Mouse (Mus musculus): ENCODE results near the gene Cdc34.

DNA sequence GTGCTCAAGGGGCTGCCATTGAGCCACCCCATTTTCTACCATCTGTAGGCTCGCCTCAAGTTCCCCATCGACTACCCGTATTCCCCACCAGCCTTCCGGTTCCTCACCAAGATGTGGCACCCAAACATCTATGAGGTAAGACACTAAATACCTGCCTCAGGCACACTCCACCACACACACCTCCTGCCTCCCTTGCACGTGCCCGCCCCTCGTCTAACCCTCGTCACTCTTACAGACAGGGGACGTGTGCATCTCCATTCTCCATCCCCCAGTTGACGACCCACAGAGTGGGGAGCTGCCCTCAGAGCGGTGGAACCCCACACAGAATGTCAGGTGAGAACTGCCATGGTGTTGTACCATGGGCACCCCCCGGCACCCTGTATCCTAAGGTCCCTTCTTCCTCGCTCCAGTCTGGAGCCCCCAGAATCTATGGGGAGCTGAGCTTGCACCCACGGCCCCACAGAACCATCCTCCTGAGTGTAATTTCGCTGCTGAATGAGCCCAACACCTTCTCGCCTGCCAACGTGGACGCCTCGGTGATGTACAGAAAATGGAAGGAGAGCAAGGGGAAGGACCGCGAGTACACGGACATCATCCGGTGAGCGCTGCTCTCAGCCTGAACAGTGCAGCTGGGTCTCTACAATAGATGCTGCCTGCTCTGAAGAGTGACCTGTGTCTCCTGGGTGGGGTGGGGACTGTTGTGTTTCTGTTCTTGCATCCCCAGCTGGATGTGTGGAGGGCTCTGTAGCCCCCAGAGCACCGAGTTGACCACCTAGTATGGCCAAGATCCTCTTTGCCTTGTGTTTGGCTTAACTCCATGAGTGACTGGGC, 3.0 kb downstream of the Cdc34 start:
- TF ChIP-seq CTCF (IDR thresholded peaks at IDR 0.05; ENCODE audit: low read depth) (no peak), EP300 (IDR thresholded peaks at IDR 0.05; ENCODE audit: low read depth) (no peak)
